Mouse (Mus musculus) cerebellum, postnatal 25 days (tissue): ENCODE results near the gene Allc.

Experiments
- DNase-seq, 2 experiments: peaks; one replicate each; pipeline ENCODE4 v3.0.0; 2021; ENCODE audit warnings: mixed read lengths in 2 of 2

Allc gene

GRCm38 (mm10) chr12:28582423-28582822, at the start of gene Allc:
Allc (minus strand) TSS chr12:28582523.
- DNase-seq = no peak

DNA sequence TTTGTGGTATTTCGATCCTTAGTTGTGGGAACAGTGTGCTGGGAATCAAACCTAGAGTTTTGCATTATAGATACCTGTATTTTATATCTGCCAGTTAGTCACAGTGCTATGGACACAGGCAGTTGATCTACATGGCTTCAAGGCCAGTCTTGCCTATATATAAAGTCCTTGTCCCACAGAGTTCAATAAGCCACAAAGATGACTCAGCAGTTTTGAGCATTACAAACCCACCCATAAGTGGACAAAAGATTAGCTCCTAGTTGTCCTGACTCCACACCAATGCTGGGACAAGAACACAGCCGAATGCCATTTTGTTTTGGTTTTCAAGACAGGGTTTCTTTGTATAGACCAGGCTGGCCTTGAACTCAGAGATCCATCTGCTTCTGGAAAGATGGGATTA, 46.1 kb upstream of the Allc start:
- DNase-seq = no peak

DNA sequence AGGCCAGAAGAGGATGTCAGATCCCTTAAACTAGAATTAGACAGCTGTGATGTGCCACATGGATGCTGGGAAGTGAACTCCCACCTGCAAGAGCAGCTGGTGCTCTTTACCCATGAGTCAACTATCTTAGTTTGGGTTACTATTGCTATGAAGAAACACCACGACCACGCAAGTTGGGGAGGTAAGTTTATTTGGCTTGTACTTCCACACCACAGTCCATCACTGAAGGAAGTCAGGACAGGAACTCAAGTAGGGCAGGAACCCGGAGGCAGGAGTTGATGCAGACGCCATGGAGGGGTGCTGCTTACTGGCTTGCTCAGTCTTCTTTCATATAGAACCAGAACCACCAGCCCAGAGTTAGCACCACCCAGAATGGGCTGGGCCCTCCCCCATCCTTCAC, 44.8 kb upstream of the Allc start:
- DNase-seq = no peak

DNA sequence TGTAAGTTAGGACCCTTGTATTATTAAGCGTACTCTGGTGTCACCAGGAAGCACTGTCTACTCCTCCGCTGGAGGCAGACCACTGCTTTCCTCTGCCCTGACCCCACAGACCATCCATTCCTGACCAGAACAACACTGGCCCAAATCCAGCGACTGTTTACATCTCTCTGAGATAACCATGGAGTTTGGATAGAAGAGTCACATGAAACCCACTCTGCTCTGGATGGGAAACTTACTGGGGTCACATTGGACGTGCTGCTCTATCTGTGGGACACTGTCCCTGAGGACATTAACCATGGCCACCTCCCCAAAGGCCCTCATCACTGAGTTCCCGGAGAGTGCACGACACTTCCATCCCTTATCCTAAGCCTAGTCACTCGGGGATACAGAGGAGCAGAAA, 43.1 kb upstream of the Allc start:
- DNase-seq = no peak

GRCm38 (mm10) chr12:28624251-28624650, 41.9 kb upstream of the Allc start:
- DNase-seq = no peak

- DNase-seq = no peak
Measured at GRCm38 (mm10) chr12:28623195-28623594, 40.9 kb upstream of the Allc start, which contains the start of gene Colec11. Colec11 (minus strand) TSS chr12:28623377.

GRCm38 (mm10) chr12:28622641-28623040, 40.3 kb upstream of the Allc start:
- DNase-seq = no peak

- no peak for DNase-seq
Measured at GRCm38 (mm10) chr12:28622167-28622532, 39.8 kb upstream of the Allc start.

DNA sequence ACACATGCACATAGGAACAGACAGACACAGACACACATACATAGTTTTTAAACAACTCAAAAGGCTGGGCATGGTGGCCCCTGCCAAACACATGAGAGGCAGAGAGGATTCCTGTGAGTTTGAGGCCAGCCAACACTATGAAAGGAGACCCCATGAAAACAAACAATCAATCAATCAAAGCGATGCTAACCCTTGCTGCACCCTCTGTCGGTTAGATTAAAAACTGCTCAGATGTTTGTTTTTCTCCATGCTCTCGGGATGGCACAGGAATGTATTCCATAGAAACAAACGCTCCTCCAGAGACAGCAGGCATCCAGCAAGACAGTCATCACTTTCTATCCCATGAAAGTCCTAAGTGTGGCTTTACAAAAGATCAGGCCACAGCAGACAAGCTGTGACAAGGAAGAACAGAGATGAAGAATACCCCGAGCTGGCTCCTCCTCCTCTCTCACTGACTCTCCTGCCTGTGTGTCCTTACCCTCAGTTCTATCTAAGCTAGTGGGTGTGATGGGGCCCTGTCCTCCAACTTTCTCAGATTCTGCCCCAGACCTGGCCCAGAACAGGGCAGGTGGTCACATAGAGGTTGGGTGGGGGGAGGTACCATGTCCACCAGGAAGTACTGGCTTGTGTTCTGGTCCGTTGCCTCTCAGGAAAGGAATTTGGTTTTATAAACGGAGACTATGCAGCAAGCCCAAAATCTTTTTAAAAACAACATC, 39.3 kb upstream of the Allc start:
- DNase-seq = no peak

DNA sequence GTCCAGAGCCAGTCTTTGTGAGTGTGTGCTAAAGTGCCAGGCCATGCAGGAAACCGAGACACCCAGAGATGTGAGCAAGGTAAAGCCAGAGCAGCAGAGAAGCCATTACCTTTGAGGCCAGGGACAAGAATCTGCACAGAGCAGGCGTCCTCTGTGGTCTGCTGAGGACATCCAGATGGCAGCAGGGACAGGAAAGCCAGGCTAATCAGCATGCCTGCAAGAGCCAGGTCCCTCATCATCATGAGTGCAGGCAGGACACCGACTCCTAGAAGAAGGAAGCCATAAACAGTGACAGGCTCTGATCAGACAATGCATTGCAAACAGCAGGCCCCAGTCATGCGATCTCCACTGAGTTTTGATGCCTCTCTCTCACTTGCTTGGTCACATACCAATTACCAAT, 35.0 kb upstream of the Allc start:
- DNase-seq = no peak

DNA sequence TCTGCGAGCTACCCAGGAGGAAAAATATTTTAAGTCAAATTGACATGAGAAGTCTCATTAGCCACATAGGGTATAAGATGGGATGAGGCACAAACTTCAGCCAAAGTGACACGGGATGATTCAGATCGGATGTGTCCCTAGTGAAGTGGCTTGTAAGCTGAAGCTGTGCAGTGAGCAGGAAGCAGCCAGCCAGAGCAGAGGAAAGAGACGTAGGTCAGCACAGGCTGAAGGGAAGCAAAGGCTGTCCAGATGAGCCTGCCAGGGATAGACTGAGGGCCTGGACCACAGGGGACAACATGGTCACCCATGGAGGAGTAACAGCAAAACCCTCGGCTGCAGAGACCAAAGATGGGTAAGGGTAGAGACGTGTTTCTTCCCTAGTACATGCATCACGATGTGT, 32.1 kb upstream of the Allc start:
- no peak for DNase-seq

- DNase-seq = no peak
Measured at GRCm38 (mm10) chr12:28612391-28612790, 30.1 kb upstream of the Allc start.

- peak; percentile 55 for DNase-seq
Measured at GRCm38 (mm10) chr12:28607546-28608305, 25.4 kb upstream of the Allc start.

DNA sequence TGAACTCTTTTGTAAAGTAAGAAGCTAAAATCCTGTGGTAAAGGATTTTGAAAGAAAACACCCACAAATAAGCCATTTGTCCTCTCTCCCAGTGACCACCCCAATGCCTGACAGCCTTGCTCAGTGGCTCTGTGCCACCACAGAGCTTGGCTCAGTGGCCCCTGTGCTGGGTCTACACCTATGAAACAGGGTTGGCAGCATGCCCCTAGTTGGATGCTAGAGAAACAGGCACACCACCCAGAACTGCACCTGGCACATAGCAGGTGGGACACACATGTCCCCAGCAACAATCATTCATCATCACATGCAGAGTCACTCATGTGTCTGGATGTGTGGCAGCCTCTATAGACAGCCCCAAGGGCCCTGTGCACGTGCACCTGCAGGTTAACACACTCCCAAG, 21.2 kb upstream of the Allc start:
- peak; percentile 30 to 58 for DNase-seq

DNA sequence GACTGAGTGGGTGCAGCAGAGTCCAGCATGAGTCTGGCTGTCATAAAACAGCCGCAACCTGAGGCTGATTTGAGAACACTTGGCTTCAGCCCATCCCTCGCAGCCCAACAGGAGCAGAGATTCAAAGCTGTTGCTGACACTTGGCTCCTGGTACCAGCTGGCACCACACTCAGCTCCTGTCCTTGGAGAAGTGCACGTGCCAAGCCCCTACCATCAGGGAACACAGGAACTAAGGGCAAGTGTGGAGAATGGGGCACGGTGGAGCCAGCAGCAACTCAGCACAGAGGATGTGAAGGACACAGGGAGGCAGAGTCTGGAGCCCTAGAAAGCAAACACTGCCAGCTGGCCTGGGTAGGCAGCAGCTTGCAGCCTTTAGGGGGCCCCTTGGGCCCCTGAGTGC, 19.9 kb upstream of the Allc start:
- DNase-seq = peak; percentile 76 to 82

GRCm38 (mm10) chr12:28598526-28598991, 16.2 kb upstream of the Allc start:
- DNase-seq = no peak

DNA sequence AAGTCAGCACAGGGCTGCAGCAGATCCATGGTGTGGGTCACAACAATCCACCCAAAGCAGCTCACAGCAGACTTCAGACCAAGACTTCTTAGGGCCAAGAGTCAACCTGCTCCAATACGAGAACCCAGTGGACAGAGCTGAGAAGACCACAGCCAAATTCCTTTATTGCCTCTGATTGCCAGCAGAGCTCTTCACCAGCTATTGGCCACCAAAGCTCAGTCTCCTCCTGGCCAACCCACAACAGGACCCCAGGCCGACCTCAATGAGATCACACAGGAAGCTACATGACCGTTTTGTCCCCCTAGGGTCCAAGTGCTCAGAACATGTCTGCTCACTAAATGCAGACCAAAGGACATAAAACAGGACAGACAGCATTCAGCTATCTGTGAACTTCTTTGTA, 15.8 kb upstream of the Allc start:
- DNase-seq = no peak

GRCm38 (mm10) chr12:28597699-28598098, 15.4 kb upstream of the Allc start:
- no peak for DNase-seq

DNA sequence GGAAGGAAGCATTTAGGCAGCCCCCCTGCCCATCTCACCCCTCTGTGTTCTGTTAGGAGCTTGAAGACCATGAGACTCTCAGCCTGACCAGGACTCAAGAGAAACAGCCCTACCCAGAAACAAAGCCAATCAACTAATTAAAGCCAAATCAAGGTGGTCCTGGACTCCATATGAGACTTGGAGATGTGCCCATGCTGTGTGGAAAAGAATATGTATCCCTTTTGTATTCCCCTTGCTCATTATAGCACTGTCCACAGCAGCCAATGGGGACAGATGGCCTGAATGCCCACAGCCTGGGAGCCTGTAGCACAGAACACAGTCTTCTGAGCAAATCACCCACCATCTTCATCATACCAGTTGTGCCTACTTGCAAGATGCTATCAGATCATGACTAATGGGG, 14.5 kb upstream of the Allc start:
- no peak for DNase-seq

- DNase-seq = peak in 1 of 2 experiments; percentile 46
Measured at GRCm38 (mm10) chr12:28590428-28590827, 8.1 kb upstream of the Allc start.

GRCm38 (mm10) chr12:28589090-28589868, 7.0 kb upstream of the Allc start:
- peak; percentile 91 to 93 for DNase-seq

DNA sequence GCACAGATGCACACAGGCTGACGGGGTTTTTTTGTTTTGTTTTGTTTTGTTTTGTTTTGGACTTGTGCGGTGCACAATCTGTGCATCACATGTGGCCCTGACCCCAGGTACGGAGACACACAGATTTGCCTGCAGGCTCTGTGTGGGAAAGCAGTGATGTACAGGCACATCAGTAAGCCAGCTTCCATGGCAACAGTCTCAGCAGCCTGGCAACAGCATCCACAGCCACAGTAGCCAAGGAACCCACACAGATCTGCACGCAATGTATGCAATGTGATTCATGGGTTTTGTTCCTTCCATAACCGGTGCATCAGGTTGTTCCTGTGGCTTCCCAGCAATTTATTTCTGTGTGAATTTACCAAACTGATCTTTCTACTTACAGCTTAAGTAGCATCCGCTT, 5.6 kb upstream of the Allc start:
- no peak for DNase-seq

DNA sequence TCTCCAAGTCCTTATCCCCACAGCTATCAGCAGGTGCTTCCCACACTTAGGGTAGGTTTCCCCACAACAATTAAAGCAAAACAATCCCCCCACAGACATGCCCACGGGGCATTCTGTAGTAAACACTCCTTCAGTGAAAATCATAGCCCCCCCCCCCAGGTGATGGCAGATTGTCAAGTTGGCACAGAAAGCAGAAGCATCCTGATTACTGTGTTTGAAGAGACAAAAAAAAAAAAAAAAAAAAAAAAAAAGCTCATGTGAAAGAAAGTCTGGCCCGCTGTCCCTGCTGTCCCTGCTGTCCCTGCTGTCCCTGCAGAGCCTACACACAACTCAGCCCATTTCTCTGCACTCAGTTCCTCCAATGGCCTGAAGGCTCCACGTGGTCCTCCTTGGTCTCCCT, 1.7 kb upstream of the Allc start:
- DNase-seq = no peak

DNA sequence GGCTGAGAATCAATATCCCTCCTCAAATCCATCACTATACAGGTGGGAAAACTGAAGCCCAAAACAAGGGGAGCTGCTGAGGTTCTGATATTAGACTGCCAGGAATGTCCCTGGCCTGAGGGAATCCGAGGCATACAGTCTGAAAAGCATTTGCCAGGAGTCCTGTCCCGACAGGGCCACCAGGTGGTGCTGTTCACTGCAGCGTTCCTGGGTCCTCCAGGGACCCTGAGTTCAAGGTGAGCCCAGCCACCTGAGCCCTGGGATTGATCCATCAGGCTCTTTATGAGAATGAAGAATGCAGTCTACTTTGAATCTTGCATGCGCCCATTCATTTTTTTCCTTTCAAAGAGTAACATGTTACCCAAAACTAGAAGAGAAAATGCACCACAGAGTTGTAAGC, 3.2 kb downstream of the Allc start:
- DNase-seq = peak in 1 of 2 experiments; percentile 31
